Mouse (Mus musculus) fibroblast of lung, adult 2 months (primary cell): ENCODE data around the gene Hgd.

Experiments used
- DNase-seq: peaks from one replicate; pipeline ENCODE4 v3.0.0-alpha.2; 2011; ENCODE audit warnings: low read depth

Hgd gene

GRCm38 (mm10) chr16:37581901-37582300, 1.9 kb downstream of the Hgd start:
- DNase-seq, result no peak

DNA sequence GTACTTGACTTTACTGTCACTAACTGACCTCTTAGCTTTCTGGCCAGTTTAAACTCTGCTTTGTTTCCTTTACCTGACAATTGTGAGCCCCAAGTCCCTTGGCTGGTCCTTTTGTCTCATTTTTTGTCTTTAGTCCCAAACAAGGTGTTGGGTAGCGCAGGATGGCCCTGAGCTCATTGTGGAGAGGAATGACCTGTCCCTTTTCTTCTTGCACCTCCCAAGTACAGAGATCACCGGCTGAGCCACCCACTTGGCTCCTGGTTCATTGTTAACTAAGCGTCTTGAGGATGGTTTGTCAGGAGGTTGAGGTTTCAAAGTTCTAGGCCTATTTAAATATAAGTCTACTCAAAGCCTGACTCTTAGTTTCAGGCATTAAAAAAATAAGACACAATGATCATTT, 3.4 kb downstream of the Hgd start:
- DNase-seq, result no peak

DNA sequence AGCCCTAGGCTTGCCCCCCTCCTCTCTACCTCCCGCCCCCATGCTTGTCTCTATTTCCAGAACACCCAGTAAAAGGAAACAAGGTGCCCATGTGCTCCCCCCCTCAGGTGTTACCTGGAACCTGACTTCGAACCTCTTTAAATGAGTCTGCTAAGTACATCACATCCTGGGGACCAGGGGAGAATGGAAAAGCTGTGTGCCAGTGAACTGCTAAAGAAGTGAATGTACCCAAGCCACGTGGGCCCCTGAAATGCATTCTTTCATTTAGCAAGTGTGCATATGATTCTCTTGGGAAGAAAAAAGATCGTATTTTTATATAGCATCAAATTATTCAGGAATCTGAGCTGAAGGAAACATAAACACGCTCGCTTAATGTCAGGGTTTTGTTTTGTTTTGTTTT, 3.8 kb downstream of the Hgd start:
- DNase-seq, result no peak

DNA sequence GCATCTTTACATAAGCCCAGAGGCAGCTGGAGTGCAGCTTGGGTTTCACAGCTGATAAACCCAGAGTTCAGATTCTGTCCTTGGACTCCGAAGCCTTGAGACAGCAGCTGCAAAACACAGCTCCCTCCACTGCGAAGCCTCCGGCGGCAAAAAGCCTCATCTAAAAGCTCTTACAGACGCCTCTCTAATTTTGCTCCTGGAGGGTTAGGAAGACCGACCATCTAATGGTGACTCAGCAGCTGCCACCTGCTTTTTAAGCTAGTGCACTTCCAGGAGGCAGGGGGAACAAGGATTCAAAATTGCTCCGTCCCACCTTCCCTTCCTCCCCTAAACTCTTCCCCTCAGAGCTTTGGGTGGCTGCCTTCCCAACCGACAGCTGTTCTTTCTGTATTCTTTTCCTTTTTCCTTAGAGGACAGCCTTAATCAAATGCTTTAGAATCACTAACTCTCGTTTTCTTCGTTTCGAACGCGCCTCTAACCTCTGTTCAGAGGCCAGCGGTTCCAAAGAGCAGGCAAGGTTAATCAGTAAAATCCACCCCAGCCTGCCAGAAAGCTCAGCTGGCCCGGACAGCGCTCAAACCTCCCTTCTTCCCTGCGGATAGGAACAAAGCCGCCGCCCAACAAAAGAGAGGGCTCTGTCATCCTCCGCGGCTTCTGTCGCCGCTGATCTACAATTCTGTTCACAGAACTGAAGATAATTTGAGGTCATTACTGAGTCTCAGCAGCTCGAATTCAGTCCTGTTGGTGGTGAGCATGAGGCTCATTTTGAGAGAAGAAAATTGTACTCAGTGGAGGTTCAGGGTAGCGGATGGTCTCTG, 4.5 kb downstream of the Hgd start:
- DNase-seq, result no peak

- DNase-seq, result no peak
These were observed 5.2 kb downstream of the Hgd start for GRCm38 (mm10) chr16:37585129-37585563.

DNA sequence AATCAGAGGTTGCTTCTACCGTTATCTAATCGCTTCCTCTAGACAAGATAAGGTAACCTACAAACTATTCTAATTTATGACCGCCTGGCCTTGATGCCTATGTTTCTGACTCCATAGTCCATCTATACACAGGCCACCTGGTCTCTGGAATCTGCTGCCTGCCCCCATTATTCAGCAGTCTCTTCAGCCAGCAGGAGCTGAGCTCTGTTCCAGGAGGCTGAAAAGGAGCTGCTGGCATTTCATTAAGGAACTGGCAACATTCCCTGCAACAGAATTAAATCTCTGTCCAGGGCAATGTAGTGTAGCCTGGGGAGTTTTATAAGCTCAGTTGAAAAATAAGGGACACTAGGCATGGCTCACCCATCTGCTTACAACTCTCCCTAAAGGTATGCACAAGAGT, 11.0 kb downstream of the Hgd start:
- DNase-seq, result no peak

DNA sequence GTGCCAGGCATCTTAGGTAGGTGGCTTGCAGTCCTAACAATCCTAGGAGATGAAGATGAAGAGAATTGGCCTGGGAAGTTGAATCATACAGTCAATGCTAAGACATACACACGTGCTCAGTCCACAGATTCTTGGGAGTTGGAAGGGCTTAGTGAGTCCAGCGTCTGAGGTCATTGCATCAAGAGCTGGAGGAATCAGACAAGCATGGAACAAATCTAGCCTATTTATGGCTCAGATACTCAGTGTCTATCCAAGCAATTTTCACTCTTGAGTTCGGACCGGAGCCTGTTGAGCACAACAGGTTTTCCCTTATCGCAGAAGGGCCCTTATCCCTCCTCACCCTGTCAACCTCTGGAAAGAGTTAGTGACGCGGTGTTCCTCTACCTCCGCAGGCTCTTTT, 11.6 kb downstream of the Hgd start:
- DNase-seq, result no peak

DNA sequence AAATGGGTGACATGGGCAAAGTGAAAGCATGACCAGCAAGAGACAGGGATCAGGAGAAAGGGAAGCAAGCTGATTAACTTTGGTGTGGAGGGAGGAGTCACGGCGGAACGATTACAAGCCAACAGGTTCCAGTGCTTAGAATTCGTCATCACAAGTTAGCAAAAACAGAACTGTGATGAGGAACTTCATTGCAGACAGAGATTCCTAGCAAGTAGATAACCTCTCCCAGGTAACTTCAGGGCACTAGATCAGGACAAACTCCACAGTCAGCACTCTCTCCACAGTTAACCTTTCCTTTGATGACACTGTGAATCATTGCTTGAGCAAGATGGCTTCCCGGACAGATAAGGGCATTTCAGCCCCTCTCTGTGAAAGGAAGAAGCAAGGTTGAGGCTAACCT, 17.5 kb downstream of the Hgd start:
- no peak for DNase-seq

GRCm38 (mm10) chr16:37598463-37598862, 18.5 kb downstream of the Hgd start:
- no peak for DNase-seq

DNA sequence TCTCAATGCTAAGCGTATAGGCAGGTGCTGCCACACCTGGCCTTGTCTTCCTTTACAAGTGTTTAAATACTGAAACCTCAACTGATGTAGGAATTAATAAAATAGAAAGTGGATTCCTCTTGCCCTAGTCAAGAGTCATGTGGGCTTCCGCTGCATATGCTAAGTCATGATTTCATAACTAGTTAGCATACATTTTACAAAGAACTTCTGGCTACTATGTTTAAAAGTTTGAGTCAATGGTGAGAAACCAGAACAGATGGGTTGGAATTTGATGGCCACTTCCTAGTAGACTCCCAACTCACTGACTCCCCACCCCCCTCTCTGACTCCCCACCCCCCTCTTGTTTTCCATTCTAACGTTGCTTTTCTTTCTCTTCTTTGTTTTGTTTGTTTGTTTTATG, 19.4 kb downstream of the Hgd start:
- no peak for DNase-seq

DNA sequence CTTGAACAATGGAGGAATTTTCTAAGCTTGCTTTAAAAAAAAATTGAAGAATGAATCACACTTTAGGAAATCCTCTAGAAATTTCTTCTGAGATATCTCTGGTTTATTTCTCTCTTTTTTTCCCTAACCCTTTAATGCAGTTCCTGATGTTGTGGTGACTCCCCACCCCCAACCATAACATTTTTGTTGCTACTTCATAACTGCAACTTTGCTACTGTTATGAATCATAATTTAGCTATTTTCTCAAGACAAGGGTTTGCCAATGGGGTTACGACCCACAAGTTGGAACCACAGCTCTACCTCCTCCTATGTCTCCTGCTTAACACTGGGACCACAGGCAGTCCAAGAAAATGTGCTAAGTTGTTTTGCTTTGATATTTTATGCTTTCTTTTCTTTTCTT, 23.5 kb downstream of the Hgd start:
- DNase-seq, result peak; percentile 54

DNA sequence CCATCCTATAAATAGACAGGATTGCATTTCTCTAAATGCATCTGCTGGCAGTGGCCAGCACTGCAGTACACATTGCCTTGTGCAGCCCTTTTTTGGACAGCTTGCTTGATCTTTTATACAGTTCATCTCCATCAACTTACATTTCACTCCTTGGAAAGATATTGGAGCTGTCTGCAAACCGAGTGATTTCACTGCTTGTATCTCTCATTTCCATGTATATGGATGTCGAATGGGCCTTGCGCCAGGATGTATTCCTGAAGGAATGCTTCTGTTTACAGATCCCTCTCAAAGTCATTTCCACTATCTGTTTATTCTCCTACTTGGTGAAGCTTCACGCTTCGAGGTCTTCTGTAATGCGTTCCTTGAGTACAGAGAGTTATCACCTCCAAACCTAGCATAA, 24.3 kb downstream of the Hgd start:
- no peak for DNase-seq

DNA sequence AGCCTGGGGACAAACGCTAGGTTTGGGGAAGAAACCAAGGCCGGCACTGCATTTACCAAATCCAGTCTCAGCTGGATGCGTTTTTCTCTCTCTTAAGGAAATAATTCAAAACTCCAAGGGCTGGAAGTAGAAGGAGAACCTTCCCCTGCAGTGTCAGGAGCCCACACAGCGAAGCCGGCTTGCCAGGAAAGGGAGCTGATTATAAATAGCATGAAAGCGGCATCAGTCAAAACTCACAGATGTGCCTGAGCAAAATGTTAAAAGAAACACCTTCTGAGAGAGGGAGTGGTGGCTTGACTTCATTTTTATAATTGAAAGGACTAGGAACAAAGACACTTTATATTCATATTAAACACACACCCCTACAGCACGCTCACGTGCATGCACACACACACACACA, 30.4 kb downstream of the Hgd start:
- no peak for DNase-seq

- DNase-seq, result no peak
These were observed 31.1 kb downstream of the Hgd start for GRCm38 (mm10) chr16:37611072-37611471.

DNA sequence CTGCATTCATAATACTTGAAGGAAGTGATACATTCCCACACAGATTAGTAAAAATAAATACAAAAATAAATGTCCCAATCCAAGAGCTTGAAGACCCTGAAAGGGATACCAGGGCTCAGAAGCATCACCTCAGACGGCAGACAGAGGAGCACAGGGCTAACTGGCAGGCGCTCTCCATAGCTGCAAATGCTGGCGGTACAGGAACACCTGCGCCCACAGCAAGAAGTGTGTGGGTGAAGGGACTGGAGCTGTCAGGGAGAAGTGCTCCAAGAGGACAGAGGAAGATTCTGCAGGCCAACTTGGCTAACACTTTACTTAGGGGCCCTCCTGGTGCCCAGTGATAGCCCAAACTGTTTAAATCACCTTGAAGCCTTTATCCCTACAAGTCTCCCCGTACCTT, 32.1 kb downstream of the Hgd start:
- DNase-seq, result no peak

DNA sequence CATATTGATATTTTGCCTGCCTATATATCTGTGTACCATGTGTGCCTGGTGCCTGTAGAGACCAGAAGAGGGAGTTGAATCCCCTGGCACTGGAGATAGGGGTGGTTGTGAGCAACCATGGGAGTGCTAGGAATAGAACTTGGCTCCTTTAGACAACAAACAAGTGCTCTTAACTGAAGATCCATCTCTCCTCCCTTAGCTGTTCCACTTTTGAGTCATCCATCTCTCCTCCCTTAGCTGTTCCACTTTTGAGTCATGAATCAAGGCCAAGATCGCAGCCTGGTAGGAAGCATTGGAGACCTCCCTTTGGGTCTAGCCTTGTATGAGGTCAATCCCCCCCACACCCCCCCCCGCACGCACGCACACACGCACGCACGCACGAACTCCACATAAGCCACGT, 34.6 kb downstream of the Hgd start:
- DNase-seq, result no peak

GRCm38 (mm10) chr16:37615429-37615828, 35.5 kb downstream of the Hgd start:
- no peak for DNase-seq

GRCm38 (mm10) chr16:37616104-37616503, 36.2 kb downstream of the Hgd start:
- DNase-seq, result no peak

- no peak for DNase-seq
These were observed 37.7 kb downstream of the Hgd start for GRCm38 (mm10) chr16:37617695-37618094.

GRCm38 (mm10) chr16:37622403-37622802, 42.5 kb downstream of the Hgd start:
- no peak for DNase-seq

DNA sequence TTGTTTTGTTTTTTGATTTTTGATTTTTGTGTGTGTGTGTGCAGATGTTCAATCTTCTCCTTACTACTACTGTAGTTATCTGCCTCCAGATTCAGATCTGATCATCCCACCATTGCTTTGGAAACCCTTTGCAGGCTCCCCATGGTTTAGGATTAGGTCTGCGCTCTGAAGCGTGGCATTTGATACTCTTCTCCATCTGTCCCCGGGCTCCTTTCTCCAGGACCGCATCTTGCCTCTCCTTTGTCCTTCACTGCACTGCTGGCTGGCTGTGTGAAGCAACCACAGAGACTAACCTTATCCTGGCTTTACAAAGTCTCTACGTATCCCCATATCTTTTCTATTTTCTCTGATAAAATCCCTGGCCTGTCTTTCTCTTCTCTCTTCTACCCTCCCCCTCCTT, 43.0 kb downstream of the Hgd start:
- DNase-seq, result no peak

DNA sequence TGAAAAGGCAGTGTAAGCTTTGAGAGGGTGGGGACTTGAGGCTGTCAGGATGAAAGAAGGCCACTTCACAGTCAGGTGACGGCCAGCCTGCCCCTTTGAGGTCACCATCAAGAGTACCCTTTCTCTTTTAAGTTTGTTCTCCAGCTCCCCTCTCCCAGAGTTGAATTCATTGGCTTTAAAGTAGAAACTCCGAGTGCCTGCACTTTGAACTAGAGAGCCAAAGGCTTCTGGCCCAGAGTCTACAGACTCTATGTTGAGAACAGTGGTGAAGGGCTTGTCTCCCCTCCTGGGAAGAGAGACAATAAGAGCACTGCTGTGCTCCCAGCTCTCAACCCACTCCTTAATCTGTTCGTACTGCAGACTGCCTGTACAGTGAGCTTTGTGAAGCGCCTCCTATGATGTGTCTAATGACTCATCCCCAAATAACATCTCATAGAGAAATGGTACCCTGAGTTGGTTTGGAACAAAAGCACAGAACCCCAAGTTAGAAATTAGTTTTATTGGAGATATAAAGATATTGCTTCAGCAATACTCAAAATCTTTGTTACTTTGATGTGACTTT, 46.5 kb downstream of the Hgd start:
- no peak for DNase-seq

DNA sequence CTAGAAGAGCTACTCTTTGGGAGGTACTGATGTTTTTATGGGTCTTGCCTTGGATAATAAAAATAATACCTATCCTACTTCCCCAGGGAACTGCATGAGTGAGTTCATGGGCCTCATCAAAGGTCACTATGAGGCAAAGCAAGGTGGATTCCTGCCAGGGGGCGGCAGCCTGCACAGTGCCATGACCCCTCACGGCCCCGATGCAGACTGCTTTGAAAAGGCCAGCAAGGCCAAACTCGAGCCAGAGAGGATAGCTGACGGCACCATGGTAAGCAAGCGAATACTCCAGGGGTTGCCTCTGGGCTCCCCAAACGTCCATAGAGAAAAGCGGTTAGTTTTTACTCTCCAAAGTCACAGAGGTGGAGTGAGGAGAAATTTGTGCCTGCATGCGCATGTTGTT, 48.4 kb downstream of the Hgd start:
- DNase-seq, result no peak

DNA sequence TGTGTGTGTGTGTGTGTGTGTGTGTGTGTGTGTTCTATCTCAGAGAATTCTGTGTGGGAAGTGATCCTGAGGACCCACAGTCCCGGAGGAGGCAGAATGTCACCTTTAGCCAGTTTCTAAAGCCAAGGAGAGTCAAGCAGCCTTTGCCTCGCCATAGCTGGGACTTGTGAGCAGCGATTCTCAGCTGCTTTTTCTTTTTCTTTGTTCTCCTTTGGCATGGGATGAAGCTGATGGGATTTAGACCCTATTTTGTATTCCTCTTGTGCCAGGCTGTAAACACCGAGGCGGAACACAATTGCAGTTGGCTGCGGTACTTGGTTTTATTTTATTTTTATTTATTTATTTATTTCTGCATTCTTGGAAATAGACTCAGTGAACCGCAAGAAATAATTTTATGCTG, 49.1 kb downstream of the Hgd start:
- DNase-seq, result no peak
